Mouse (Mus musculus): Measurements from ENCODE around the gene Lmbrd1. TPM values are rescaled to one million over a fixed set of nuclear protein-coding genes. Genes with fewer than 3 reads are reported as not detected.

The Lmbrd1 gene
- polyA plus RNA-seq, 1 experiment from 2014 or later: 33.5 TPM

GRCm38 (mm10) chr1:24679071-24679470 lies 641 bp downstream of the Lmbrd1 start:
- Histone ChIP-seq H3K9ac (ENCODE audit: low read depth, low read length) (peak overlapping the region; percentile 86), H3K27ac (ENCODE audit: low read depth, low read length) (peak overlapping the region; percentile 80), H3K36me3 (ENCODE audit: control insufficient read depth, insufficient read depth, low read length) (no peaks in the 10 kb centered on the region), H3K4me1 (replicated peaks; ENCODE audit: control insufficient read depth, insufficient read depth, low read length) (no peaks in the 10 kb centered on the region), H3K4me3 (ENCODE audit: low read depth, low read length) (peak overlapping the region; percentile 80), H3K4me2 (replicated peaks; ENCODE audit: low read depth, low read length) (peak overlapping the region; percentile 57), H3K27me3 (ENCODE audit: control insufficient read depth, insufficient read depth, low read length) (no peaks in the 10 kb centered on the region), H3K9me3 (ENCODE audit: control insufficient read depth, low read length) (no peaks in the 10 kb centered on the region)
- no peak; the same call in 1 of the 2 replicates for ATAC-seq (ENCODE audit: low FRiP score)
- no peak for DNase-seq (ENCODE audit: low spot score)
- 1% methylated on average over 11 of the region's 13 CpGs for whole genome bisulfite sequencing

- no peak overlapping the region for H3K27ac ChIP-seq (ENCODE audit: low read depth, low read length)
- H3K27me3 ChIP-seq (ENCODE audit: control insufficient read depth, insufficient read depth, low read length): no peaks in the 10 kb centered on the region
- DNase-seq (ENCODE audit: low spot score): no peak
- no peak overlapping the region for H3K4me2 ChIP-seq (replicated peaks; ENCODE audit: low read depth, low read length)
- ATAC-seq (ENCODE audit: low FRiP score): no peak
- WGBS: 97% methylated on average over 3 of the region's 3 CpGs
- H3K9me3 ChIP-seq (ENCODE audit: control insufficient read depth, low read length): no peaks in the 10 kb centered on the region
- H3K36me3 ChIP-seq (ENCODE audit: control insufficient read depth, insufficient read depth, low read length): no peaks in the 10 kb centered on the region
- H3K4me1 ChIP-seq (replicated peaks; ENCODE audit: control insufficient read depth, insufficient read depth, low read length): no peaks in the 10 kb centered on the region
- no peak overlapping the region for H3K9ac ChIP-seq (ENCODE audit: low read depth, low read length)
- H3K4me3 ChIP-seq (ENCODE audit: low read depth, low read length): no peak overlapping the region
These were observed 2.6 kb downstream of the Lmbrd1 start for GRCm38 (mm10) chr1:24680991-24681390.

GRCm38 (mm10) chr1:24681946-24682345 lies 3.5 kb downstream of the Lmbrd1 start:
- ATAC-seq (ENCODE audit: low FRiP score): no peak
- no peaks in the 10 kb centered on the region for H3K27me3 ChIP-seq (ENCODE audit: control insufficient read depth, insufficient read depth, low read length)
- no peaks in the 10 kb centered on the region for H3K4me1 ChIP-seq (replicated peaks; ENCODE audit: control insufficient read depth, insufficient read depth, low read length)
- WGBS: 89% methylated on average over 3 of the region's 3 CpGs
- H3K9me3 ChIP-seq (ENCODE audit: control insufficient read depth, low read length): no peaks in the 10 kb centered on the region
- no peak overlapping the region for H3K4me2 ChIP-seq (replicated peaks; ENCODE audit: low read depth, low read length)
- no peaks in the 10 kb centered on the region for H3K36me3 ChIP-seq (ENCODE audit: control insufficient read depth, insufficient read depth, low read length)
- H3K4me3 ChIP-seq (ENCODE audit: low read depth, low read length): no peak overlapping the region
- no peak overlapping the region for H3K9ac ChIP-seq (ENCODE audit: low read depth, low read length)
- H3K27ac ChIP-seq (ENCODE audit: low read depth, low read length): no peak overlapping the region
- DNase-seq (ENCODE audit: low spot score): no peak

- Histone ChIP-seq H3K9me3 (ENCODE audit: control insufficient read depth, low read length) (no peaks in the 10 kb centered on the region), H3K27me3 (ENCODE audit: control insufficient read depth, insufficient read depth, low read length) (no peaks in the 10 kb centered on the region), H3K4me2 (replicated peaks; ENCODE audit: low read depth, low read length) (no peak overlapping the region), H3K4me3 (ENCODE audit: low read depth, low read length) (no peak overlapping the region), H3K9ac (ENCODE audit: low read depth, low read length) (no peak overlapping the region), H3K36me3 (ENCODE audit: control insufficient read depth, insufficient read depth, low read length) (no peaks in the 10 kb centered on the region), H3K4me1 (replicated peaks; ENCODE audit: control insufficient read depth, insufficient read depth, low read length) (no peaks in the 10 kb centered on the region), H3K27ac (ENCODE audit: low read depth, low read length) (no peak overlapping the region)
- DNase-seq (ENCODE audit: low spot score) (peak; percentile 25), ATAC-seq (ENCODE audit: low FRiP score) (peak; percentile 99)
- 81% methylated on average over 1 of the region's 1 CpGs for WGBS
These were observed 5.5 kb downstream of the Lmbrd1 start for GRCm38 (mm10) chr1:24683947-24684346.

GRCm38 (mm10) chr1:24685606-24686005 lies 7.2 kb downstream of the Lmbrd1 start:
- no peak for DNase-seq (ENCODE audit: low spot score)
- Histone ChIP-seq H3K4me2 (replicated peaks; ENCODE audit: low read depth, low read length) (no peak overlapping the region), H3K9ac (ENCODE audit: low read depth, low read length) (no peak overlapping the region), H3K27me3 (ENCODE audit: control insufficient read depth, insufficient read depth, low read length) (no peaks in the 10 kb centered on the region), H3K27ac (ENCODE audit: low read depth, low read length) (no peak overlapping the region), H3K4me1 (replicated peaks; ENCODE audit: control insufficient read depth, insufficient read depth, low read length) (no peaks in the 10 kb centered on the region), H3K36me3 (ENCODE audit: control insufficient read depth, insufficient read depth, low read length) (no peaks in the 10 kb centered on the region), H3K9me3 (ENCODE audit: control insufficient read depth, low read length) (no peaks in the 10 kb centered on the region), H3K4me3 (ENCODE audit: low read depth, low read length) (no peak overlapping the region)
- WGBS: 90% methylated on average over 7 of the region's 7 CpGs
- ATAC-seq (ENCODE audit: low FRiP score): no peak

- Histone ChIP-seq H3K4me2 (replicated peaks; ENCODE audit: low read depth, low read length) (no peak overlapping the region), H3K4me1 (replicated peaks; ENCODE audit: control insufficient read depth, insufficient read depth, low read length) (no peaks in the 10 kb centered on the region), H3K9ac (ENCODE audit: low read depth, low read length) (no peak overlapping the region), H3K9me3 (ENCODE audit: control insufficient read depth, low read length) (no peaks in the 10 kb centered on the region), H3K27me3 (ENCODE audit: control insufficient read depth, insufficient read depth, low read length) (no peaks in the 10 kb centered on the region), H3K4me3 (ENCODE audit: low read depth, low read length) (no peak overlapping the region), H3K27ac (ENCODE audit: low read depth, low read length) (no peak overlapping the region), H3K36me3 (ENCODE audit: control insufficient read depth, insufficient read depth, low read length) (no peaks in the 10 kb centered on the region)
- DNase-seq (ENCODE audit: low spot score) (no peak), ATAC-seq (ENCODE audit: low FRiP score) (no peak)
- 95% methylated on average over 4 of the region's 4 CpGs for WGBS
These were observed 8.0 kb downstream of the Lmbrd1 start for GRCm38 (mm10) chr1:24686235-24687021.

- WGBS: 88% methylated on average over 3 of the region's 3 CpGs
- Histone ChIP-seq H3K9ac (ENCODE audit: low read depth, low read length) (no peak overlapping the region), H3K27me3 (ENCODE audit: control insufficient read depth, insufficient read depth, low read length) (no peaks in the 10 kb centered on the region), H3K4me2 (replicated peaks; ENCODE audit: low read depth, low read length) (no peak overlapping the region), H3K27ac (ENCODE audit: low read depth, low read length) (no peak overlapping the region), H3K36me3 (ENCODE audit: control insufficient read depth, insufficient read depth, low read length) (no peaks in the 10 kb centered on the region), H3K4me3 (ENCODE audit: low read depth, low read length) (no peak overlapping the region), H3K4me1 (replicated peaks; ENCODE audit: control insufficient read depth, insufficient read depth, low read length) (no peaks in the 10 kb centered on the region), H3K9me3 (ENCODE audit: control insufficient read depth, low read length) (no peaks in the 10 kb centered on the region)
- DNase-seq (ENCODE audit: low spot score): no peak
- ATAC-seq (ENCODE audit: low FRiP score): no peak
These were observed 19.2 kb downstream of the Lmbrd1 start for GRCm38 (mm10) chr1:24697677-24698076.

GRCm38 (mm10) chr1:24698146-24698880 lies 19.9 kb downstream of the Lmbrd1 start:
- 64% methylated on average over 9 of the region's 9 CpGs for WGBS

More at GRCm38 (mm10) chr1:24698146-24698880, 19.9 kb downstream of the Lmbrd1 start:
- Histone ChIP-seq H3K4me1 (replicated peaks; ENCODE audit: control insufficient read depth, insufficient read depth, low read length) (no peaks in the 10 kb centered on the region), H3K4me2 (replicated peaks; ENCODE audit: low read depth, low read length) (no peak overlapping the region), H3K36me3 (ENCODE audit: control insufficient read depth, insufficient read depth, low read length) (no peaks in the 10 kb centered on the region), H3K9ac (ENCODE audit: low read depth, low read length) (no peak overlapping the region), H3K9me3 (ENCODE audit: control insufficient read depth, low read length) (no peaks in the 10 kb centered on the region), H3K27me3 (ENCODE audit: control insufficient read depth, insufficient read depth, low read length) (no peaks in the 10 kb centered on the region), H3K4me3 (ENCODE audit: low read depth, low read length) (no peak overlapping the region), H3K27ac (ENCODE audit: low read depth, low read length) (no peak overlapping the region)
- ATAC-seq (ENCODE audit: low FRiP score) (no peak), DNase-seq (ENCODE audit: low spot score) (no peak)

Data from hindbrain, embryonic 11.5 days (tissue).